Mouse (Mus musculus) spleen, adult 2 months (tissue): ENCODE measurements around the gene Dnah14.

Experiments used
- CTCF ChIP-seq: fragments of 200-500 bp; IDR thresholded peaks from 2 replicates; pipeline ENCODE4 v1.5.1; 2011; ENCODE audit warnings: mild to moderate bottlenecking, inconsistent platforms; ENCODE audit not compliant: insufficient read depth, insufficient read length, insufficient replicate concordance; ENCODE audit errors: extremely low read depth
- POLR2A ChIP-seq: fragments of 200-500 bp; IDR thresholded peaks from 2 replicates; pipeline ENCODE4 v1.6.1; 2011; ENCODE audit warnings: low read depth, low read length, inconsistent platforms

GRCm38 (mm10) chr1:181611118-181611517 lies 34.8 kb downstream of the Dnah14 start:
- no peak for TF ChIP-seq POLR2A
- no peak for TF ChIP-seq CTCF
